Mouse (Mus musculus): ENCODE measurements around the gene Fuca2. TPM values are rescaled to one million over a fixed set of nuclear protein-coding genes. Genes with fewer than 3 reads are reported as not detected.
"Not testable (repeated sequence)": the region's sequence is repeated elsewhere in the genome, so short reads cannot be mapped to it uniquely, and the experiment has no call there.

Gene Fuca2
- polyA plus RNA-seq, 1 experiment from 2014 or later = 33.1 TPM

- H3K4me1 ChIP-seq (replicated peaks; ENCODE audit: control insufficient read depth, insufficient read depth, low read length); H3K27me3 ChIP-seq (replicated peaks; ENCODE audit: control insufficient read depth, insufficient read depth, low read length); H3K9me3 ChIP-seq (ENCODE audit: control insufficient read depth, low read length); H3K27ac ChIP-seq (ENCODE audit: low read length); H3K36me3 ChIP-seq (ENCODE audit: control insufficient read depth, insufficient read depth): not testable (repeated sequence)
- ATAC-seq = peak; percentile 39; the same call in 1 of the 2 replicates
- Histone ChIP-seq H3K4me2 (ENCODE audit: low read length) (peak overlapping the region; percentile 62), H3K9ac (replicated peaks; ENCODE audit: low read depth, low read length) (peak overlapping the region; percentile 69), H3K4me3 (replicated peaks; ENCODE audit: low read length) (peak overlapping the region; percentile 59)
- WGBS = 45% methylated on average over 4 of the region's 4 CpGs
These were observed 2.2 kb downstream of the Fuca2 start for GRCm38 (mm10) chr10:13501533-13501932.

- H3K9me3 ChIP-seq (ENCODE audit: control insufficient read depth, low read length) = no peaks in the 10 kb centered on the region
- no peak overlapping the region for H3K27ac ChIP-seq (ENCODE audit: low read length)
- H3K4me2 ChIP-seq (ENCODE audit: low read length) = no peak overlapping the region
- 87% methylated on average over 8 of the region's 8 CpGs for WGBS
- H3K36me3 ChIP-seq (ENCODE audit: control insufficient read depth, insufficient read depth) = no peaks in the 10 kb centered on the region
- no peaks in the 10 kb centered on the region for H3K27me3 ChIP-seq (replicated peaks; ENCODE audit: control insufficient read depth, insufficient read depth, low read length)
- no peak for ATAC-seq
- H3K9ac ChIP-seq (replicated peaks; ENCODE audit: low read depth, low read length) = no peak overlapping the region
- no peak overlapping the region for H3K4me3 ChIP-seq (replicated peaks; ENCODE audit: low read length)
- H3K4me1 ChIP-seq (replicated peaks; ENCODE audit: control insufficient read depth, insufficient read depth, low read length) = peaks cover 4% of the 10 kb centered on the region; the same call in 1 of the 2 replicates
These were observed 3.0 kb downstream of the Fuca2 start for GRCm38 (mm10) chr10:13502371-13502770.

- ATAC-seq = no peak
- no peak overlapping the region for H3K4me2 ChIP-seq (ENCODE audit: low read length)
- no peaks in the 10 kb centered on the region for H3K4me1 ChIP-seq (replicated peaks; ENCODE audit: control insufficient read depth, insufficient read depth, low read length)
- no peak overlapping the region for H3K4me3 ChIP-seq (replicated peaks; ENCODE audit: low read length)
- H3K27me3 ChIP-seq (replicated peaks; ENCODE audit: control insufficient read depth, insufficient read depth, low read length) = no peaks in the 10 kb centered on the region
- H3K27ac ChIP-seq (ENCODE audit: low read length) = no peak overlapping the region
- H3K9ac ChIP-seq (replicated peaks; ENCODE audit: low read depth, low read length) = no peak overlapping the region
- no peaks in the 10 kb centered on the region for H3K9me3 ChIP-seq (ENCODE audit: control insufficient read depth, low read length)
- WGBS = 82% methylated on average over 4 of the region's 4 CpGs
- peaks cover 2% of the 10 kb centered on the region; the same call in 1 of the 2 replicates for H3K36me3 ChIP-seq (ENCODE audit: control insufficient read depth, insufficient read depth)
These were observed 22.5 kb downstream of the Fuca2 start for GRCm38 (mm10) chr10:13521857-13522256.

DNA sequence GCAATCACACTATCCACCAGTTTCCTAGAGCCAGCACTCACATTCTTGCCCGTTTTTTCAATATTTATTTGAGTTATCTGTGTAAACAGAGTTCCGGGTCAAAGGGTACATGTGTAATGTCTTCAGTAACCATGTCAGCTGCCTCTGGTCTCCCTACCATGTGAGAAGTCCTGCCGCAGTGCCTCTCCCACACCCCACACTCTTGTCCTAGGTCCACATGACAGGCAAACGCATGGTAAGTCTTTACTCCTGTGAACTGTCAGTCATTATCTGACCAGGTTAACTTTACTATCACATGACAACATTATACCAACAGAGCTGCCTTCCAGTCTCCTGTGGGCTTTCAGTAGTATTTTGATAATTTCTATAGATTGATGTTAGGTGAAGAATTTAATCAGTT, 28.8 kb downstream of the Fuca2 start:
- Histone ChIP-seq H3K27me3 (replicated peaks; ENCODE audit: control insufficient read depth, insufficient read depth, low read length) (no peaks in the 10 kb centered on the region), H3K36me3 (ENCODE audit: control insufficient read depth, insufficient read depth) (peaks cover 8% of the 10 kb centered on the region; the same call in 1 of the 2 replicates), H3K9me3 (ENCODE audit: control insufficient read depth, low read length) (no peaks in the 10 kb centered on the region), H3K4me3 (replicated peaks; ENCODE audit: low read length) (no peak overlapping the region), H3K4me1 (replicated peaks; ENCODE audit: control insufficient read depth, insufficient read depth, low read length) (no peaks in the 10 kb centered on the region), H3K9ac (replicated peaks; ENCODE audit: low read depth, low read length) (no peak overlapping the region), H3K27ac (ENCODE audit: low read length) (no peak overlapping the region), H3K4me2 (ENCODE audit: low read length) (no peak overlapping the region)
- no peak for ATAC-seq
- WGBS = 92% methylated on average over 4 of the region's 4 CpGs

DNA sequence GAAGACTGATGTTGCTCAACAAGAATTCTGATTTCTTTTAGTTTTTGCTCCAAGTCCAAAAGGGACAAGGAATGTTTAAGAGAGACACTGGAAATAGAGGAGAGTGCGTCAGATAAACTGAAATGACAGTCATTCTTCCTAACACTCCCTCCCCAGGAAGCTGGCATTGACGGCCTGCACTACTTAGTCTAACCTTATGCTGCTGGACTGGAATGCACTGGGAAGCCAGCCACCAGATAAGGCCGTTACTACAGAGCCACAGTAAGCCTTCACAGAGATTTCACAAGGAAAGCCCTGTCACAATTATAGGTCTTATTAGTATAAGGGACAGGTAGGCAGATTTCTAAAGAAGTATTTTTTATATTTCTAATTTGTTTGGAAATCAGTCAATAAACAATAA, 35.4 kb downstream of the Fuca2 start:
- no peak overlapping the region for H3K4me3 ChIP-seq (replicated peaks; ENCODE audit: low read length)
- H3K4me1 ChIP-seq (replicated peaks; ENCODE audit: control insufficient read depth, insufficient read depth, low read length) = no peaks in the 10 kb centered on the region
- H3K9ac ChIP-seq (replicated peaks; ENCODE audit: low read depth, low read length) = no peak overlapping the region
- WGBS = 83% methylated on average over 3 of the region's 3 CpGs
- H3K36me3 ChIP-seq (ENCODE audit: control insufficient read depth, insufficient read depth) = peaks cover 14% of the 10 kb centered on the region
- H3K27me3 ChIP-seq (replicated peaks; ENCODE audit: control insufficient read depth, insufficient read depth, low read length) = no peaks in the 10 kb centered on the region
- ATAC-seq = no peak
- no peak overlapping the region for H3K27ac ChIP-seq (ENCODE audit: low read length)
- no peak overlapping the region for H3K4me2 ChIP-seq (ENCODE audit: low read length)
- no peaks in the 10 kb centered on the region for H3K9me3 ChIP-seq (ENCODE audit: control insufficient read depth, low read length)

DNA sequence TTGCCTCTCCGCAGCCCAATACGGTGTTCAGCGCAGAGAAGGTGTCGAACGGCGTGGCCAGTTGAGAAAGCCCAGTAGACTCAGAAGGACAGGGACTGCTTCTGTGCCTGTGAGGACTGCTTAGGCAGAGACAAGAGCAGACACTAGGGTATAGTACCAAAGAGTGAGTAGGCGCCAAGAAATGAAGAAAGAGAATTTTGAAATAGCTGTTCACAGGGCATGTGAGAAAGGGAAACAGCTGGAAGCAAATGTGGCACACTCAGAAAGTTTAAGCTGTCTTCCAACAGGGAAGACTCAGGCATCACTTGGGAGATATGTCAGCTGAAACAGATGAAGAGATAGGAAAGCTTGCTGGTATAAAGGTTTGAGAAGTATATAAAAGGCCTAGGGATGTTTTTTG, 37.4 kb downstream of the Fuca2 start:
- WGBS = 98% methylated on average over 7 of the region's 7 CpGs
- peaks cover 11% of the 10 kb centered on the region for H3K36me3 ChIP-seq (ENCODE audit: control insufficient read depth, insufficient read depth)
- no peak for ATAC-seq

GRCm38 (mm10) chr10:13539769-13540333, 40.5 kb downstream of the Fuca2 start:
- Histone ChIP-seq H3K9ac (replicated peaks; ENCODE audit: low read depth, low read length) (no peak overlapping the region), H3K4me2 (ENCODE audit: low read length) (no peak overlapping the region), H3K9me3 (ENCODE audit: control insufficient read depth, low read length) (no peaks in the 10 kb centered on the region), H3K27ac (ENCODE audit: low read length) (no peak overlapping the region), H3K36me3 (ENCODE audit: control insufficient read depth, insufficient read depth) (peaks cover 5% of the 10 kb centered on the region), H3K4me3 (replicated peaks; ENCODE audit: low read length) (no peak overlapping the region), H3K4me1 (replicated peaks; ENCODE audit: control insufficient read depth, insufficient read depth, low read length) (no peaks in the 10 kb centered on the region), H3K27me3 (replicated peaks; ENCODE audit: control insufficient read depth, insufficient read depth, low read length) (no peaks in the 10 kb centered on the region)
- WGBS = 95% methylated on average over 7 of the region's 7 CpGs
- no peak for ATAC-seq

More for the DNA sequence above, 37.4 kb downstream of the Fuca2 start:
- Histone ChIP-seq H3K4me3 (replicated peaks; ENCODE audit: low read length) (no peak overlapping the region), H3K9ac (replicated peaks; ENCODE audit: low read depth, low read length) (no peak overlapping the region), H3K4me2 (ENCODE audit: low read length) (no peak overlapping the region), H3K4me1 (replicated peaks; ENCODE audit: control insufficient read depth, insufficient read depth, low read length) (no peaks in the 10 kb centered on the region), H3K9me3 (ENCODE audit: control insufficient read depth, low read length) (no peaks in the 10 kb centered on the region), H3K27ac (ENCODE audit: low read length) (no peak overlapping the region), H3K27me3 (replicated peaks; ENCODE audit: control insufficient read depth, insufficient read depth, low read length) (no peaks in the 10 kb centered on the region)

- peaks cover 5% of the 10 kb centered on the region; the same call in 1 of the 2 replicates for H3K36me3 ChIP-seq (ENCODE audit: control insufficient read depth, insufficient read depth)
- no peak overlapping the region for H3K9ac ChIP-seq (replicated peaks; ENCODE audit: low read depth, low read length)
- H3K4me3 ChIP-seq (replicated peaks; ENCODE audit: low read length) = no peak overlapping the region
- no peak overlapping the region for H3K27ac ChIP-seq (ENCODE audit: low read length)
- H3K9me3 ChIP-seq (ENCODE audit: control insufficient read depth, low read length) = no peaks in the 10 kb centered on the region
- ATAC-seq = no peak
- WGBS = 96% methylated on average over 5 of the region's 5 CpGs
- no peaks in the 10 kb centered on the region for H3K27me3 ChIP-seq (replicated peaks; ENCODE audit: control insufficient read depth, insufficient read depth, low read length)
- H3K4me2 ChIP-seq (ENCODE audit: low read length) = no peak overlapping the region
- no peaks in the 10 kb centered on the region for H3K4me1 ChIP-seq (replicated peaks; ENCODE audit: control insufficient read depth, insufficient read depth, low read length)
These were observed 42.4 kb downstream of the Fuca2 start for GRCm38 (mm10) chr10:13541721-13542120.

DNA sequence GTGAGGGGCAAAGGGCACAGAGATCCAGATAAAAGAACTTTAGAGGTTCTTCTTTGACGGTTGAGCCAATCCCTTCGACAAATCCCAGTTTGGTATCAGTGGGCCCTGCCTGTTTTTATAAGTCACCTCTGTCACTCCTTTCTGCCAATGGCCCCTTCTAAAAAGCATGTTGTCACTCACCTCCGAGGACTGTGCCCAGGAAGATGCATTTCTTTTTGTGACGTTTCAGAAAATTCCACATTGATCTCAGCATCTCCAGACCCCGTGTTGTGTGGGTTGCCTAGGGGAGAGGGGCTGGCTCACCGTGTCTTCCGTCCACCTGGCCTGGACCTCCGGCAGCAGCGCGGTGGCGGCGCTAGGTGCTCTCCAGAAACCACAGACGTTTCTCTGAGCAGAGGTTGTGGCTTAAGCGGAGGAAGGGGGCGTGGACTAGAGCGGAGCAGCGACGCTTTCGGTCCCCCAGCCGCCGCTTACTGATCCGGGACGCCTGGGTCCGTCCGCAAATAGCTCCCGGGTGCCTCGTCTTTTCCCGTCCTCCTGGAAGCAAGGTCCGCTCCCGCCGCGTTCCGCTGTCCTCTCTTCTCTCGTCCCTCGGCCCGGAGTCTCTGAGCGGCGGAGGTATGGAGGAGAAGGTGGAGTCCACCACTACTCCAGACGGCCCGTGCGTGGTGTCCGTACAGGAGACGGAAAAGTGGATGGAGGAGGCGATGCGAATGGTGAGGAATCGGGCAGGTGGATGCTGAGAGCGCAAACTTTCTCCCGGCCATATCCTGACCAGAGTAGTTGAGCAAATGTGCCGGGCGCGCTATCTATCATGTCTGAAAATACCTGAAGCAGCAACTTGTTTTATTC, 53.5 kb downstream of the Fuca2 start, which contains the start of the genes Adat2 and Pex3:
Gene Adat2, plus strand, starts transcription at position 249 of the 852 bp plus-strand sequence.
Gene Pex3, minus strand, starts transcription at position 497 of the 852 bp plus-strand sequence.
- Histone ChIP-seq H3K4me2 (ENCODE audit: low read length) (peak within 1 kb of the TSS; percentile 78), H3K4me1 (replicated peaks; ENCODE audit: control insufficient read depth, insufficient read depth, low read length) (peaks cover 11% of the 10 kb centered on the region), H3K27me3 (replicated peaks; ENCODE audit: control insufficient read depth, insufficient read depth, low read length) (no peaks in the 10 kb centered on the region), H3K36me3 (ENCODE audit: control insufficient read depth, insufficient read depth) (no peaks in the 10 kb centered on the region), H3K27ac (ENCODE audit: low read length) (peak within 1 kb of the TSS; percentile 67), H3K9me3 (ENCODE audit: control insufficient read depth, low read length) (no peaks in the 10 kb centered on the region), H3K9ac (replicated peaks; ENCODE audit: low read depth, low read length) (peak within 1 kb of the TSS; percentile 83), H3K4me3 (replicated peaks; ENCODE audit: low read length) (peak within 1 kb of the TSS; percentile 81)
- WGBS = under 1% methylated on average over 51 of the region's 51 CpGs
- peak; percentile 98 for ATAC-seq

Data from forebrain, embryonic 16.5 days (tissue).